Mouse (Mus musculus) liver, postnatal 0 days (tissue): ENCODE results near the gene Gm20388.

Experiments
- CTCF ChIP-seq: sonication (generic); IDR thresholded peaks from 2 replicates; pipeline ENCODE4 v1.5.1; 2016; ENCODE audit warnings: antibody characterized with exemption, low read depth
- EP300 ChIP-seq: IDR thresholded peaks from 2 replicates; pipeline ENCODE4 v1.6.1; 2016; ENCODE audit warnings: antibody characterized with exemption, low read depth, mild to moderate bottlenecking

DNA sequence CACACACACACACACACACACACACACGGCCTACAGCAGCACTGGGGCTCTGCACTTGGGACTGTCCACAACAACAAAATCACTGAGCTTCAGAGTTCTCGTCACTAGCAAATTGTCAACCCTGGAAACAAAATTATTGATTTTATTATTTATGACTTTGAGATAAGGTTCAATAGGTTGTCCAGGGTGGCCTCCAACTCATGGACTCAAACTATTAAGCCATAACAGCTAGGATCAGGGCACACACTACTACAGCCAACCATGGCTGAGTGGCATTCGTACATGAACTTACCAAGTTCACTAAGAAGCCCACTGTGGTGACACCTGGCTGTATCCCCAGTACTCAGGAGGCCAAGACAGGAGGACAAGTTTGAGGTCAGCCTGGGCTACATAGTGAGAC lies 182.5 kb downstream of the Gm20388 start:
- TF ChIP-seq CTCF (no peak), EP300 (no peak)
